Mouse (Mus musculus) heart, embryonic 11.5 days (tissue): ENCODE measurements around the gene Adgrl2. TPM values are rescaled to one million over a fixed set of nuclear protein-coding genes. Genes with fewer than 3 reads are reported as not detected.

ENCODE experiments used
- ATAC-seq: fragments of 200-750 bp; cut with Nextera tagmentation; replicated peaks from 2 replicates; pipeline ENCODE4 v1.8.0; 2017; ENCODE audit warnings: moderate library complexity; ENCODE audit not compliant: insufficient number of reproducible peaks, low FRiP score, low TSS enrichment
- H3K27ac ChIP-seq: fragments of 300-500 bp; sonication (generic); 2 replicates; pipeline ENCODE4 v1.5.1; 2014; ENCODE audit warnings: mild to moderate bottlenecking, low read depth, low read length
- H3K27me3 ChIP-seq: fragments of 300-500 bp; sonication (generic); 2 replicates; pipeline ENCODE4 v1.6.1; 2014; ENCODE audit warnings: mild to moderate bottlenecking, low read length, mixed read lengths; ENCODE audit not compliant: control insufficient read depth, insufficient read depth
- H3K36me3 ChIP-seq: fragments of 300-500 bp; sonication (generic); 2 replicates; pipeline ENCODE4 v1.6.1; 2014; ENCODE audit warnings: mild to moderate bottlenecking, low read length, moderate library complexity, mixed read lengths; ENCODE audit not compliant: control insufficient read depth, insufficient read depth
- H3K4me1 ChIP-seq: fragments of 300-500 bp; sonication (generic); 2 replicates; pipeline ENCODE4 v1.6.1; 2014; ENCODE audit warnings: low read length; ENCODE audit not compliant: control insufficient read depth, insufficient read depth
- H3K4me2 ChIP-seq: fragments of 300-500 bp; sonication (generic); 2 replicates; pipeline ENCODE4 v1.6.1; 2014; ENCODE audit warnings: mild to moderate bottlenecking, moderate library complexity
- H3K4me3 ChIP-seq: fragments of 300-500 bp; sonication (generic); 2 replicates; pipeline ENCODE4 v1.5.1; 2014; ENCODE audit warnings: low read depth, low read length
- H3K9ac ChIP-seq: fragments of 300-500 bp; sonication (generic); 2 replicates; pipeline ENCODE4 v1.6.1; 2014; ENCODE audit warnings: mild to moderate bottlenecking, low read depth, low read length, moderate library complexity
- H3K9me3 ChIP-seq: fragments of 300-500 bp; sonication (generic); replicated peaks from 2 replicates; pipeline ENCODE4 v1.6.1; 2016; ENCODE audit warnings: low read length; ENCODE audit not compliant: control insufficient read depth
- WGBS: fragments of 180-500 bp; shearing (Covaris S2); extraction: QIAGEN DNeasy Blood & Tissue Kit; methylation state at CpG from one replicate; pipeline ENCODE4 v1.1.7; 2014; ENCODE audit not compliant: insufficient replicate concordance; 5-methylcytosine and 5-hydroxymethylcytosine counted together
- polyA plus RNA-seq: library from polyadenylated mRNA; unstranded; fragments of >200 nt; fragmentation: Nextera tagmentation; extraction: Ambion mirVana; gene quantifications from 2 replicates; pipeline ENCODE4 v1.2.1, GENCODE M21; 2014

The Adgrl2 gene
- polyA plus RNA-seq, 1 experiment from 2014 or later = 37.3 TPM

DNA sequence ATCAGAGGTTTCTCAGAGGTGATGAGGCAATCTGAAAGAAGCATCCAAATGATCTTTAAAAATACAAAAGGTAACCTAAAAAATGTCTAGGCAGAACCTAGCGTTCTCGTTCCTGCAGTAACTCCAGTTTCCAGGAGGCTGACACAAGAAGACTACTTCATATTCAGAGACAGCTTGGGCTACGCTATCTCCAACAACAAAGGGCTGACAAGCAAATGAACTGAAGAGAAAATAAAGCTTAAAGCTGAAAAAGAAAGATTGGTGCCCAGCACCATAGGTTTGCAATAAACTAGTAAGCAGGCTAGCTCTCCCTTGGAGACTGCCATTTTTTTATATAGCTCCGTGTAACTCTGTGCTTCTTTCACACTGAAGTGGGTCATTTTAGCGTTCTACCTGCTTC, 28.7 kb downstream of the Adgrl2 start:
- no peak overlapping the region for H3K4me2 ChIP-seq
- ATAC-seq = no peak
- WGBS = 78% methylated on average over 5 of the region's 5 CpGs
- no peak overlapping the region for H3K27ac ChIP-seq
- peaks cover 35% of the 10 kb centered on the region for H3K4me1 ChIP-seq
- H3K9me3 ChIP-seq = no peaks in the 10 kb centered on the region
- no peaks in the 10 kb centered on the region for H3K27me3 ChIP-seq
- no peaks in the 10 kb centered on the region for H3K36me3 ChIP-seq
- no peak overlapping the region for H3K9ac ChIP-seq
- H3K4me3 ChIP-seq = no peak overlapping the region

DNA sequence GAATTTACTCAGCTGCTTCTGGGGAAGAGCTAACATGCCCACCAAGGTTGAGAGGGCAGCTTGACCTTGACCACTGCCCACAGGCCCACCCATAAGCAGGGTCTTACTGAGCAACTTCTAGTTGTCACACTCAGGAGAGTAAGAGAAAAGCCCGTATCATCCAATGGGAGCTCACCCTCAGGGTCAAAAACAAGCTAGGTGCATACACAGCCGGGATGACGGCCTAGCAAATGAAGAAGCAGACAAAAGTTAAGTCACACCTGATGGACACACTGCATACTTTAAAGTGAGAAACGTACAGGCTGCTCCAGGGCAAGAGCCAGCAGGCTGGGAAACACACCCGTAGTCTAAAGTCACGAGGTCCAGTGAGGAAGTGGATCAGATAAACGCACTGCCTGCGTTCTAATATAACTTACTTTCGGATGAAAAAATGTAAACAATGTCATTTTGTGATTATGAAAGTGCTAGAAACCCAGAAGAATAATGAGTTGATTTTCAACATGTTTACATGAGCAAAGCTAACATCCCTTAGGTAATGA, 29.5 kb downstream of the Adgrl2 start:
- 40% methylated on average over 9 of the region's 9 CpGs for WGBS
- no peak for ATAC-seq
- 0 out of 2 replicates have a peak overlapping the region, but pooled peaks have one; percentile 35 for H3K27ac ChIP-seq
- H3K27me3 ChIP-seq = no peaks in the 10 kb centered on the region
- no peaks in the 10 kb centered on the region for H3K9me3 ChIP-seq
- no peaks in the 10 kb centered on the region for H3K36me3 ChIP-seq
- no peak overlapping the region for H3K9ac ChIP-seq
- H3K4me1 ChIP-seq = peaks cover 35% of the 10 kb centered on the region
- no peak overlapping the region for H3K4me2 ChIP-seq
- H3K4me3 ChIP-seq = no peak overlapping the region

DNA sequence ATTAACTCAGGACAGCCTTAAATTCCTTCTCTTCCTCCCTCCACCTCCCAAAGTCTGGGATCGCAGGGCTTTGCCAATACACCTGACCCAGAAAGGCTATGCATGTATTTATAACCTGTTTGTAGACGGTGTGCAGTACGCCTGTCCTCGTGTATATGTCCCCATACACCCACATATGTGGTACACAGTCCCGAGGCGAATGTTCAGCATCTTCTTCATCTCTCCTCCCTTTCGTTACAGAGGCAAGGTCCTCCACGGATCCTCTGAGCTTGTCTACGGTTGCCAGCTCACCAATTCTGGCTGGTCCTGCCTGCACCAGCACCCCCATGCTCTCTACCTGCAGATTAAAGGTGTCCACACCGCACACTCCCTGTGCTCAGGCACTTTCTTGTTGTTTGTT, 30.1 kb downstream of the Adgrl2 start:
- H3K4me1 ChIP-seq = peaks cover 35% of the 10 kb centered on the region
- H3K9me3 ChIP-seq = no peaks in the 10 kb centered on the region
- 73% methylated on average over 10 of the region's 10 CpGs for WGBS
- H3K27ac ChIP-seq = 0 out of 2 replicates have a peak overlapping the region, but pooled peaks have one; percentile 35
- no peaks in the 10 kb centered on the region for H3K27me3 ChIP-seq
- H3K4me2 ChIP-seq = no peak overlapping the region
- H3K36me3 ChIP-seq = no peaks in the 10 kb centered on the region
- no peak for ATAC-seq
- no peak overlapping the region for H3K4me3 ChIP-seq
- no peak overlapping the region for H3K9ac ChIP-seq

DNA sequence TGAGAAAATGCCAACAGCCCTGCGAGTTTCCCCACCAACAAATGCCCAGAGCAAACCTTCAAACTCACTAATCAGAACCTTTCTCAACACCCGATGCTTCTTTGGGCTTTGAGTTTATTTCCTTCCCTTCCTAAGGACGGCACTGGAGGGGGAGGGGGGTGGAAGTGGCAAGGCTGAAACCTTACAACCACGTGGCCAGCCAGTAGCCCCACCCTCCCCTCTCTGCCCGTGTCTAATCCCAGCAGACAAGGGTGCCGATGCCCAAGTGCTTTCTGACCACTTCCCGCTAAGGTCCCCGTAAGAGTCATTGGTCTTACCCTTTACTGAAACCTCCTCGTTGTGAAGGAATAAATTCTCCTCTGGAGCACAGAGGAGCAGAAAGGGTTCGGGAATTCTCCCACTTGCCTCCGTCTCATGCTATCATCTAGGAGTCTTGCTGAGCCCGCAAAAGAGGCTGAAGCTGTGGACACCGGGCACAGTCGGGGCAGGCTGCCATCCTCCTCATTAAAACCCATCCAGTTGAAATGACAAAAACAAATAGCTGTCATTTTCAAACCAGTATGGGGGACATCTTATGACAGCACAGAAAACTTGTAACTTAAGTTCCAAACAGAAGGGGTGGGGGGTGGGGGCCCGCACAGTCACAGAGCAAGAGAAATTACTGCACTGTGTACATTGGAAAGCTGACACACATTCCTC, 30.9 kb downstream of the Adgrl2 start:
- Histone ChIP-seq H3K4me3 (peak overlapping the region; percentile 43), H3K4me2 (peak overlapping the region; percentile 82), H3K9me3 (no peaks in the 10 kb centered on the region), H3K27me3 (no peaks in the 10 kb centered on the region), H3K9ac (peak overlapping the region; percentile 59; the same call in 1 of the 2 replicates), H3K4me1 (peaks cover 35% of the 10 kb centered on the region), H3K36me3 (no peaks in the 10 kb centered on the region), H3K27ac (no peak overlapping the region)
- 12% methylated on average over 15 of the region's 15 CpGs for WGBS
- ATAC-seq = peak; percentile 74

DNA sequence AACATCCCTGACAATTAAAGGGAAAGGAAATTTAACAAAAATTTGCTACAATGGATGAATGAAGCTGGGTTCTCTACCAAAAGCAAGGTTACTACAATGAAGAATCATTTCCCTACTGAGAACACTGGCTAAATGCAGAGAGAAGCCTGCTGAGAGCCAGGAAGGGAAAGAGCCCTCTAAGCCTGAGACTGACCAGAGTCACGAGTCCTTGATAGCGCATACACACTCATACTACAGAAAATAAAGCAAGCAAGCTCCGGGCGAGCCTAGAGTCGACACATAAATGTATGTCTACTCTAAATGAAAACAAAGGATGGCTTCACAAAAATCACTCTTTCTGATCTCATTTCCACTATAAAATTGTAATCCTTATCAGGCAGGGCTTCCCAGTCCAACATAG, 31.6 kb downstream of the Adgrl2 start:
- Histone ChIP-seq H3K36me3 (no peaks in the 10 kb centered on the region), H3K27ac (no peak overlapping the region), H3K9me3 (no peaks in the 10 kb centered on the region), H3K4me2 (peak overlapping the region; percentile 82), H3K4me3 (peak overlapping the region; percentile 43), H3K9ac (peak overlapping the region; percentile 59), H3K4me1 (peaks cover 35% of the 10 kb centered on the region), H3K27me3 (no peaks in the 10 kb centered on the region)
- 30% methylated on average over 5 of the region's 5 CpGs for WGBS
- ATAC-seq = 0 out of 2 replicates have a peak, but pooled peaks have one; percentile 55

DNA sequence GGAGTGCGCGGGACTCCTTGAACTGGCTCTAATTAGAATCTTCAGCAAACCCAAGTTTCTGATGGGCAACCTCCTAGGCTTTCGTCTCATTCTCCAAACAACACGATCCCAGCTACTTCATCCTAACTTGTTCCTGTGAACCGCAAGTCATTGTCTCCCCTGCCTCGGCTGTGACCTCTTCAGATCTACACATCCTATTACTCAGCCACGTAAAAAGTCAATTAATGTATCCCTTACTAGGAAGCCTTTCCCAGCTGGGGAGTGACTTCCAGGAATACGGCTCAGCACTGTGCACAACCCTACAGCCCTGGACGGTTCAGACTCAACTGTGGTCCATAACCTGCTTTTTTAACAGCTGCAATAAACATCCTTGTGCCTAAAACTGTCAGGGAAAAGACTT, 32.2 kb downstream of the Adgrl2 start:
- no peaks in the 10 kb centered on the region for H3K36me3 ChIP-seq
- H3K9ac ChIP-seq = no peak overlapping the region
- no peak overlapping the region for H3K4me3 ChIP-seq
- H3K9me3 ChIP-seq = no peaks in the 10 kb centered on the region
- no peaks in the 10 kb centered on the region for H3K27me3 ChIP-seq
- no peak overlapping the region for H3K27ac ChIP-seq
- no peak for ATAC-seq
- peaks cover 35% of the 10 kb centered on the region for H3K4me1 ChIP-seq
- peak overlapping the region; percentile 82 for H3K4me2 ChIP-seq
- 55% methylated on average over 9 of the region's 9 CpGs for WGBS

DNA sequence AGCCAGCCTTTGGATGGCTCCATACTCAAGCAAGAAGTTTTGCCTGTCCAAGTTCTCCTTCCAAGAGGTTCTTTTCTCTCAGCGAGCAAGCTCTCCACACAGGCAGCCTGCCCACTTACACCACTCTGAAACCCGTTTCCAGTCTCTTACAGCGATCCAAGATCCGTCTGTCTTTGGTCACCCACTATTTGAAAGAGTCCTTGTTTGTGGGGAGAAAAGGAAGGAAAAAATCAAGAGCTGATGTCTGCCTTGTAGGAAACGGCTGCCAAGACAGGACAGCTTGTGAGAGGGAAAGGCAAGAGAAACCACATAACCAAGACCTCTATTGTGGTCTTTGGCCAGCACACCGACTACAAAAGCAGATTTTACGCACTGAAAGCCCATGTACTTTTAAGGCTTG, 33.5 kb downstream of the Adgrl2 start:
- no peak overlapping the region for H3K4me3 ChIP-seq
- H3K27ac ChIP-seq = no peak overlapping the region
- H3K9me3 ChIP-seq = no peaks in the 10 kb centered on the region
- 66% methylated on average over 7 of the region's 7 CpGs for WGBS
- no peaks in the 10 kb centered on the region for H3K27me3 ChIP-seq
- H3K9ac ChIP-seq = no peak overlapping the region
- no peak overlapping the region for H3K4me2 ChIP-seq
- peaks cover 35% of the 10 kb centered on the region for H3K4me1 ChIP-seq
- no peak for ATAC-seq
- no peaks in the 10 kb centered on the region for H3K36me3 ChIP-seq

DNA sequence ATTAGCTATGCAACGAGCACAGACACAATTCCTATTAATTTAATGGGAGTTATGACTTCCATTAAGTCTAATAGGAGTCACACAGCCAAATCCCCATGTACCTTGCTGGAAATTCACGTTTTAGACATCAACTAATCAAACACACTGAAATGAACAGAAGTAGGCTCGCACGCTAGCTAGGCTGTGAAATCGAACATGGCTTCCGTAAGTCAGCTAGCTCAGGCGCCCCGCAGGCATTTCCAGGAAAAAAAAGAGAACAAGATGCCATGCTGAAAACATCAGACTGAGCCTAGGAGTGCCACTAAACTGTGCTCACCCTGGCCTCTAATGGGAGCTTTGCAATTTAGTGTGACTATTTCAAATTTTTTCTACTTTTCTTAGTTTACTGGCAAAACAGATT, 40.6 kb downstream of the Adgrl2 start:
- Histone ChIP-seq H3K4me2 (no peak overlapping the region), H3K9me3 (no peaks in the 10 kb centered on the region), H3K4me3 (no peak overlapping the region), H3K27me3 (no peaks in the 10 kb centered on the region), H3K9ac (no peak overlapping the region), H3K36me3 (no peaks in the 10 kb centered on the region), H3K4me1 (peaks cover 16% of the 10 kb centered on the region), H3K27ac (no peak overlapping the region)
- ATAC-seq = no peak
- 84% methylated on average over 8 of the region's 8 CpGs for WGBS
